Comparison of ENCODE assay signal across 33 mouse cellular contexts in the genomic region with DNA sequence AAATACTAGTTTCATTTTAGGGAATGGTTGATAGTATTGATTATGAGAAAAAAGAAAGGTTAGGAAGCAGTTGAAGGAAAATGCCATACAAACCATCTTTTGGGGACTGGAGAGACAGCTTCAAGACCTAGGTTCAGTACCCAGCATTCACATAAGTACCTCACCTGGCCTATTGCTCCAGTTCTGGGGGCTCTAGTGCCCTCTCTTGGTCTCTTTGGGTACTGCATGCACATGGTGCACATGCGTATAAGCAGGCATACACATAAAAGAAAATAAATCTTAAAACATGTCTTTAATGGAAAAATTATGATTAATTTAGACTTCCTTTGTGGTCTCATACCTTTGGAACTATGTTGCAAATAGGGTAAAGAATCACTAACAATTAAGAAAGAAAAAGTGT.
A peak's percentile ranks its signal among the peaks of the same experiment; 100 is the strongest.
DNase-seq lines count a peak whose midpoint lies in the region; TF ChIP-seq lines count a peak whose summit lies in the region.
"Had no signal": no experiment of that assay in that cellular context is flagged by ENCODE, and none has a peak within 500 bp of the region (broad histone marks: within the 10 kb centered on the region; RNA-seq: fewer than 3 reads in every experiment).

No protein-coding gene starts in this region.

- H3K9me3 ChIP-seq in MEL (replicated peaks; ENCODE audit: insufficient read depth, low read length) = no peaks in the 10 kb centered on the region
- H3K9me3 ChIP-seq: embryonic facial prominence, embryonic 15.5 days; hindbrain, embryonic 15.5 days; limb, embryonic 15.5 days; liver, embryonic 15.5 days; lung, embryonic 15.5 days had no signal

- peak; percentile 54 for TF ChIP-seq CTCF in layer of hippocampus, adult 2 months (conservative IDR thresholded peaks at IDR 0.05)
- TF ChIP-seq CTCF in thymus, adult 2 months (IDR thresholded peaks at IDR 0.05; ENCODE audit: borderline replicate concordance, control insufficient read depth, extremely low read depth, insufficient read depth, low read length, poor library complexity) = no peak
- peak in 2 of 3 experiments; percentile 17 to 36; a peak in 4 of 6 replicates for TF ChIP-seq CTCF in MEL (IDR thresholded peaks at IDR 0.05 in 2 of 3, conservative IDR thresholded peaks at IDR 0.05 in 1 of 3; ENCODE audit: control insufficient read depth in 1 of 3, insufficient read depth in 1 of 3, low read depth in 2 of 3, low read length in 3 of 3, poor library complexity in 1 of 3, severe bottlenecking in 1 of 3)

- WGBS in thymus, adult 2 months = 97% methylated on average over 1 of the region's 1 CpGs

- DNase-seq in layer of hippocampus, adult 2 months (ENCODE audit: low spot score in 2 of 2) = no peak
- DNase-seq in layer of hippocampus, postnatal 10 days (ENCODE audit: low spot score in 2 of 2) = no peak
- peak; percentile 8 for DNase-seq in thymus, postnatal 4 days
- no peak for DNase-seq in thymus, adult 2 months
- DNase-seq in MEL (ENCODE audit: low read depth, low spot score) (peak; percentile 4), adipocyte (ENCODE audit: low spot score) (no peak)
- DNase-seq in testis, postnatal 14 days (ENCODE audit: low spot score) = peak; percentile 11
- no peak for DNase-seq in frontal cortex, postnatal 36 days (ENCODE audit: low spot score in 2 of 2)
- DNase-seq: adrenal gland, adult 2 months; adrenal gland, postnatal 36 days; B cell, adult 2 months; cerebellum, adult 8-10 months; cerebellum, postnatal 25 days; heart, postnatal 14 days; kidney, adult 11 months; kidney, postnatal 36 days; layer of hippocampus, postnatal 36 days; left cerebral cortex, postnatal 4 days; lung, postnatal 36 days; right cerebral cortex, postnatal 25 days; spleen, adult 18-20 months had no signal

- TF ChIP-seq EP300 in MEL (IDR thresholded peaks at IDR 0.05; ENCODE audit: low read depth in 1 of 2, low read length in 2 of 2) = no peak

- no peaks in the 10 kb centered on the region for H3K36me3 ChIP-seq in thymus, adult 2 months (ENCODE audit: control insufficient read depth, insufficient read depth, low read length)
- no peaks in the 10 kb centered on the region for H3K36me3 ChIP-seq in MEL (ENCODE audit: control insufficient read depth in 1 of 2, insufficient read depth in 2 of 2, low read length in 2 of 2)
- H3K36me3 ChIP-seq: embryonic facial prominence, embryonic 10.5 days; embryonic facial prominence, embryonic 15.5 days; forebrain, embryonic 12.5 days; hindbrain, embryonic 10.5 days; hindbrain, embryonic 15.5 days; kidney, embryonic 15.5 days; limb, embryonic 15.5 days; liver, embryonic 15.5 days; lung, embryonic 15.5 days; midbrain, embryonic 13.5 days; neural tube, embryonic 15.5 days had no signal

- H3K4me3 ChIP-seq in layer of hippocampus, adult 2 months = no peak overlapping the region
- no peak overlapping the region for H3K4me3 ChIP-seq in thymus, adult 2 months (ENCODE audit: control insufficient read depth, insufficient read depth, low read length)
- no peak overlapping the region for H3K4me3 ChIP-seq in MEL (ENCODE audit: control insufficient read depth in 1 of 2, insufficient read depth in 1 of 2, low read depth in 2 of 2, low read length in 2 of 2)
- H3K4me3 ChIP-seq: embryonic facial prominence, embryonic 10.5 days; embryonic facial prominence, embryonic 15.5 days; forebrain, embryonic 12.5 days; hindbrain, embryonic 10.5 days; hindbrain, embryonic 15.5 days; kidney, embryonic 15.5 days; limb, embryonic 15.5 days; liver, embryonic 15.5 days; lung, embryonic 15.5 days; megakaryocyte, embryonic 14.5 days; midbrain, embryonic 13.5 days; neural tube, embryonic 15.5 days had no signal

- no peaks in the 10 kb centered on the region for H3K4me1 ChIP-seq in thymus, adult 2 months (replicated peaks; ENCODE audit: control insufficient read depth, insufficient read depth, low read length)
- H3K4me1 ChIP-seq in MEL (ENCODE audit: control insufficient read depth in 1 of 2, insufficient read depth in 2 of 2, low read length in 2 of 2) = no peaks in the 10 kb centered on the region
- H3K4me1 ChIP-seq: embryonic facial prominence, embryonic 15.5 days; hindbrain, embryonic 10.5 days; kidney, embryonic 15.5 days; limb, embryonic 15.5 days; liver, embryonic 15.5 days; lung, embryonic 15.5 days; megakaryocyte, embryonic 14.5 days; midbrain, embryonic 13.5 days had no signal

- no peaks in the 10 kb centered on the region for H3K79me2 ChIP-seq in MEL (ENCODE audit: control insufficient read depth, insufficient read depth, low read length, poor library complexity)

- no peak overlapping the region for H3K27ac ChIP-seq in layer of hippocampus, adult 2 months
- H3K27ac ChIP-seq in thymus, adult 2 months (ENCODE audit: control insufficient read depth, insufficient read depth, low read length) = no peak overlapping the region
- no peak overlapping the region for H3K27ac ChIP-seq in MEL (ENCODE audit: control insufficient read depth, low read depth, low read length)
- H3K27ac ChIP-seq: embryonic facial prominence, embryonic 10.5 days; embryonic facial prominence, embryonic 15.5 days; forebrain, embryonic 12.5 days; hindbrain, embryonic 10.5 days; hindbrain, embryonic 15.5 days; kidney, embryonic 15.5 days; limb, embryonic 15.5 days; liver, embryonic 15.5 days; lung, embryonic 15.5 days; midbrain, embryonic 13.5 days; neural tube, embryonic 15.5 days had no signal

- no peak for TF ChIP-seq POLR2A in thymus, adult 2 months (IDR thresholded peaks at IDR 0.05; ENCODE audit: control insufficient read depth, extremely low read depth, insufficient read depth, low read length, poor library complexity)
- TF ChIP-seq POLR2A in MEL (IDR thresholded peaks at IDR 0.05; ENCODE audit: control insufficient read depth in 1 of 2, insufficient read depth in 1 of 2, low read depth in 1 of 2, low read length in 2 of 2, poor library complexity in 1 of 2) = no peak

- H3K27me3 ChIP-seq in thymus, adult 2 months (ENCODE audit: control insufficient read depth, insufficient read depth, low read length) = no peaks in the 10 kb centered on the region
- H3K27me3 ChIP-seq in MEL (ENCODE audit: control insufficient read depth in 1 of 2, insufficient read depth in 2 of 2, low read length in 2 of 2) = no peaks in the 10 kb centered on the region
- H3K27me3 ChIP-seq: embryonic facial prominence, embryonic 15.5 days; forebrain, embryonic 12.5 days; hindbrain, embryonic 15.5 days; kidney, embryonic 15.5 days; limb, embryonic 15.5 days; liver, embryonic 15.5 days; lung, embryonic 15.5 days; megakaryocyte, embryonic 14.5 days; midbrain, embryonic 13.5 days; neural tube, embryonic 15.5 days had no signal

- no peak overlapping the region for H3K9ac ChIP-seq in MEL (ENCODE audit: control insufficient read depth, low read depth, low read length, poor library complexity, severe bottlenecking)
- H3K9ac ChIP-seq: embryonic facial prominence, embryonic 15.5 days; forebrain, embryonic 12.5 days; hindbrain, embryonic 15.5 days; kidney, embryonic 15.5 days; limb, embryonic 15.5 days; liver, embryonic 15.5 days; lung, embryonic 15.5 days; midbrain, embryonic 13.5 days; neural tube, embryonic 15.5 days had no signal

- no peak for TF ChIP-seq RAD21 in MEL (IDR thresholded peaks at IDR 0.05; ENCODE audit: low read depth, low read length)

TF ChIP-seq in MEL, 35 proteins besides CTCF, POLR2A, EP300 and RAD21:
- TF ChIP-seq POLR2AphosphoS2 (IDR thresholded peaks at IDR 0.05; ENCODE audit: low read length) (no peak), UBTF (IDR thresholded peaks at IDR 0.05; ENCODE audit: borderline replicate concordance, insufficient read depth, low read depth, low read length) (no peak), E2F4 (IDR thresholded peaks at IDR 0.05; ENCODE audit: borderline replicate concordance, low read depth, low read length) (no peak), SIN3A (IDR thresholded peaks at IDR 0.05; ENCODE audit: low read length) (no peak), TAL1 (IDR thresholded peaks at IDR 0.05; ENCODE audit: low read length) (no peak)
TF ChIP-seq in MEL: peak in this region for 0.

Comparison
In these comparisons a context has a peak if more than half of its experiments do, and no peak if none do; other contexts are left out.
1. DNase-seq: peak in thymus, postnatal 4 days (single experiment), MEL (single experiment) and testis, postnatal 14 days (single experiment); none in layer of hippocampus, adult 2 months (0 of 2), layer of hippocampus, postnatal 10 days (0 of 2), thymus, adult 2 months (single experiment), frontal cortex, postnatal 36 days (0 of 2) and adipocyte (single experiment).